Mouse (Mus musculus) neutrophil, adult 5-6 weeks (primary cell): Measurements from ENCODE around the gene Daam1. TPM values are rescaled to one million over a fixed set of nuclear protein-coding genes. Genes with fewer than 3 reads are reported as not detected.

Experiments used
- ATAC-seq: fragments of 151-379, 151-347 bp; 2 replicates; pipeline ENCODE4 v1.8.0; 2017; ENCODE audit warnings: mild to moderate bottlenecking, moderate TSS enrichment; ENCODE audit not compliant: insufficient number of reproducible peaks, poor library complexity, low FRiP score, severe bottlenecking; ENCODE audit errors: extremely low read depth
- total RNA-seq: library from RNA; stranded (forward); fragments of 200-1000 nt; gene quantifications from 2 replicates; pipeline ENCODE4 v1.2.3, GENCODE M21; 2017

The Daam1 gene
- total RNA-seq, 1 experiment from 2014 or later: 5.8 TPM

- no peak for ATAC-seq
Measured at GRCm38 (mm10) chr12:71949606-71950005, 118.7 kb downstream of the Daam1 start.

GRCm38 (mm10) chr12:71950095-71950877 lies 119.4 kb downstream of the Daam1 start:
- ATAC-seq: no peak

- ATAC-seq: no peak
Measured at GRCm38 (mm10) chr12:71954180-71954935, 123.5 kb downstream of the Daam1 start.

GRCm38 (mm10) chr12:71956980-71957379 lies 126.1 kb downstream of the Daam1 start:
- no peak for ATAC-seq

GRCm38 (mm10) chr12:71957496-71957895 lies 126.6 kb downstream of the Daam1 start:
- no peak for ATAC-seq

- ATAC-seq: no peak
Measured at GRCm38 (mm10) chr12:71959351-71959991, 128.6 kb downstream of the Daam1 start.

GRCm38 (mm10) chr12:71961671-71962070 lies 130.8 kb downstream of the Daam1 start:
- ATAC-seq: no peak

- ATAC-seq: no peak
Measured at GRCm38 (mm10) chr12:71962616-71963015, 131.7 kb downstream of the Daam1 start.

- no peak for ATAC-seq
Measured at GRCm38 (mm10) chr12:71968592-71968991, 137.7 kb downstream of the Daam1 start.

GRCm38 (mm10) chr12:71969022-71969421 lies 138.1 kb downstream of the Daam1 start:
- ATAC-seq: no peak

- no peak for ATAC-seq
Measured at GRCm38 (mm10) chr12:71969439-71969838, 138.6 kb downstream of the Daam1 start.

- ATAC-seq: no peak
Measured at GRCm38 (mm10) chr12:71969941-71970629, 139.2 kb downstream of the Daam1 start.

GRCm38 (mm10) chr12:71970791-71971654 lies 140.1 kb downstream of the Daam1 start:
- ATAC-seq: no peak

- ATAC-seq: no peak
Measured at GRCm38 (mm10) chr12:71972126-71972525, 141.2 kb downstream of the Daam1 start.

GRCm38 (mm10) chr12:71972619-71973266 lies 141.9 kb downstream of the Daam1 start:
- ATAC-seq: no peak

- ATAC-seq: no peak
Measured at GRCm38 (mm10) chr12:71973577-71973976, 142.7 kb downstream of the Daam1 start.

GRCm38 (mm10) chr12:71975626-71976025 lies 144.7 kb downstream of the Daam1 start:
- ATAC-seq: no peak
